Mouse (Mus musculus): ENCODE results near the gene Stk40. TPM values are rescaled to one million over a fixed set of nuclear protein-coding genes. Genes with fewer than 3 reads are reported as not detected.
A peak's percentile ranks its signal among the peaks of the same experiment; 100 is the strongest.
"Not testable (repeated sequence)": the region's sequence is repeated elsewhere in the genome, so short reads cannot be mapped to it uniquely, and the experiment has no call there.

Stk40 gene
- polyA plus RNA-seq (2012; rRNA removed): 24.4 and 24.6 TPM in 2 replicates

- 2% methylated on average over 34 of the region's 34 CpGs for WGBS
- DNase-seq (ENCODE audit: low read depth, low spot score): peak; percentile 91
These were observed at the start of gene Stk40 for GRCm38 (mm10) chr4:126103590-126104068. Gene Stk40 (plus strand): TSS chr4:126103957.

- DNase-seq (ENCODE audit: low read depth, low spot score): no peak
- 8% methylated on average over 19 of the region's 19 CpGs for WGBS
These were observed 46.3 kb upstream of the Stk40 start for GRCm38 (mm10) chr4:126057207-126058133.

GRCm38 (mm10) chr4:126058134-126058996, 45.4 kb upstream of the Stk40 start, which contains the start of gene Oscp1:
Gene Oscp1 (plus strand): TSS chr4:126058565.
- DNase-seq (ENCODE audit: low read depth, low spot score): peak; percentile 76
- 1% methylated on average over 57 of the region's 57 CpGs for WGBS

- DNase-seq (ENCODE audit: low read depth, low spot score): no peak
These were observed 44.8 kb upstream of the Stk40 start for GRCm38 (mm10) chr4:126058997-126059362.

GRCm38 (mm10) chr4:126062856-126063255, 40.9 kb upstream of the Stk40 start:
- 63% methylated on average over 1 of the region's 1 CpGs for whole genome bisulfite sequencing
- DNase-seq (ENCODE audit: low read depth, low spot score): no peak

More at GRCm38 (mm10) chr4:126058997-126059362, 44.8 kb upstream of the Stk40 start:
- WGBS: 37% methylated on average over 9 of the region's 9 CpGs

- DNase-seq (ENCODE audit: low read depth, low spot score): no peak
- WGBS: 83% methylated on average over 7 of the region's 7 CpGs
These were observed 38.5 kb upstream of the Stk40 start for GRCm38 (mm10) chr4:126065241-126065640.

- no peak for DNase-seq (ENCODE audit: low read depth, low spot score)
- WGBS: 60% methylated on average over 15 of the region's 15 CpGs
These were observed 36.2 kb upstream of the Stk40 start for GRCm38 (mm10) chr4:126067401-126068077.

GRCm38 (mm10) chr4:126068842-126069241, 34.9 kb upstream of the Stk40 start:
- 84% methylated on average over 6 of the region's 6 CpGs for WGBS
- no peak for DNase-seq (ENCODE audit: low read depth, low spot score)

GRCm38 (mm10) chr4:126077833-126078232, 25.9 kb upstream of the Stk40 start:
- WGBS: 68% methylated on average over 6 of the region's 6 CpGs

GRCm38 (mm10) chr4:126079266-126079665, 24.5 kb upstream of the Stk40 start:
- WGBS: 61% methylated on average over 4 of the region's 4 CpGs
- DNase-seq (ENCODE audit: low read depth, low spot score): no peak

More at GRCm38 (mm10) chr4:126077833-126078232, 25.9 kb upstream of the Stk40 start:
- DNase-seq (ENCODE audit: low read depth, low spot score): no peak

- no peak for DNase-seq (ENCODE audit: low read depth, low spot score)
- 100% methylated on average over 1 of the region's 1 CpGs for WGBS
These were observed 22.2 kb upstream of the Stk40 start for GRCm38 (mm10) chr4:126081601-126082000.

- no peak for DNase-seq (ENCODE audit: low read depth, low spot score)
- 88% methylated on average over 9 of the region's 9 CpGs for whole genome bisulfite sequencing
These were observed 20.7 kb upstream of the Stk40 start for GRCm38 (mm10) chr4:126083021-126083420.

GRCm38 (mm10) chr4:126084382-126084781, 19.4 kb upstream of the Stk40 start:
- 66% methylated on average over 8 of the region's 8 CpGs for WGBS
- DNase-seq (ENCODE audit: low read depth, low spot score): no peak

- 23% methylated on average over 7 of the region's 7 CpGs for WGBS
- DNase-seq (ENCODE audit: low read depth, low spot score): peak; percentile 67
These were observed 17.7 kb upstream of the Stk40 start for GRCm38 (mm10) chr4:126085996-126086576.

GRCm38 (mm10) chr4:126090101-126090847, 13.5 kb upstream of the Stk40 start:
- no peak for DNase-seq (ENCODE audit: low read depth, low spot score)
- WGBS: 70% methylated on average over 7 of the region's 7 CpGs

- 51% methylated on average over 4 of the region's 4 CpGs for WGBS
- DNase-seq (ENCODE audit: low read depth, low spot score): no peak
These were observed 13.0 kb upstream of the Stk40 start for GRCm38 (mm10) chr4:126090848-126091124.

GRCm38 (mm10) chr4:126091873-126092272, 11.9 kb upstream of the Stk40 start:
- 82% methylated on average over 8 of the region's 8 CpGs for WGBS
- no peak for DNase-seq (ENCODE audit: low read depth, low spot score)

- not testable (repeated sequence) for DNase-seq (ENCODE audit: low read depth, low spot score)
- 50% methylated on average over 14 of the region's 14 CpGs for WGBS
These were observed 7.9 kb upstream of the Stk40 start for GRCm38 (mm10) chr4:126095622-126096430.

Data from large intestine, adult 2 months (tissue).